Mouse (Mus musculus) heart, adult 11 months (tissue): ENCODE results near the gene Zfp768.
A peak's percentile ranks its signal among the peaks of the same experiment; 100 is the strongest.

Source experiments
- DNase-seq: peaks from one replicate; pipeline ENCODE4 v3.0.0; 2022

Zfp768 gene

GRCm38 (mm10) chr7:127355796-127356195, 10.4 kb upstream of the Zfp768 start:
- DNase-seq = no peak

- peak; percentile 75 for DNase-seq
These were observed 6.0 kb upstream of the Zfp768 start for GRCm38 (mm10) chr7:127351230-127352004.

GRCm38 (mm10) chr7:127346676-127347075, 1.3 kb upstream of the Zfp768 start:
- peak; percentile 93 for DNase-seq

- no peak for DNase-seq
These were observed 297 bp downstream of the Zfp768 start for GRCm38 (mm10) chr7:127345092-127345491.

DNA sequence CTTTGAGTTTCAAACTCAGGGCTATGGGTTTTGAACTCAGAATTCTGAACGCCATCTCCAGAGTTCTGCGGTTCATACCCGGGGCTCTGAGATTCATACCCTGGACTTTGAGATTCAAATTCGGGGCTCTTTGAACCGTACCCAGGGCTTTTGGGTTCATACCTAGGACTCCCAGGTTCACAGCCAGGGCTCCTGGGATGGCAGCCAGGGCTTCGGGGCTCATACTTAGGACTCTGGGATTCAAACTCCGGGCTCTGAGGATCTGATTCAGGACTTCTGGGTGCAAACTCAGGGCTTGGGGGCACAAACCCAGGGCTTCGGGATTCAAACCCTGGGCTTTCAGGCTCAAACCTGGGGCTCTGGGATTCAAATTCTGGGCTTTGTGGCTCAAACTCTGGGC, 1.0 kb downstream of the Zfp768 start:
- peak; percentile 90 for DNase-seq

DNA sequence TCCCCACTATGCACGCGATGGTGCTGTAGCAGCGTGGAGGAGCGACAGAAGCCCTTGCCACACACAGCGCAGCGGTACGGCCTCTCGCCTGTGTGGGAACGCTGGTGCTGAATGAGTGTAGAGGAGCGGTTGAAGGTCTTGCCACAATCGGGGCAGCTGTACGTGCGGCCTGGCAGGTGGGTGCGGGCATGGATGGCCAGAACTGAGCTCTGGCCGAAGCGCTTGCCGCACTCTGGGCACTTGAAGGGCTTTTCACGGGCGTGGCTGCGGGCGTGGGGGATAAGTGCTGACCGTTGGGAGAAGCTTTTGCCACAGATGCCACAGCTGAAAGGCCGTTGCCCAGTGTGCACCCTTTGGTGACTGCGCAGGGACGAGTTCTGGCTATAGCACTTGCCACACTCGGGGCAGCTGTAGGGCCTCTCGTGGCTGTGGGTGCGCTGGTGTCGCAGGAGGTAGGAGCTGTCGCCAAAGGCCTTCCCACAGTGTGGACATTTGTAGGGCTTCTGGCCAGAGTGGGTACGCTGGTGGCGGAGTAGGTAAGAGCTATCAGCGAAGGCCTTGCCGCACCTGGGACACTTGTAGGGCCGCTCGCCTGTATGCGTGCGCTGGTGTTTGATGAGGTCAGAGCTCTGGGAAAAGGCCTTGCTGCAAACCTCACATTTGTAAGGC, 1.9 kb downstream of the Zfp768 start:
- DNase-seq = peak; percentile 92

DNA sequence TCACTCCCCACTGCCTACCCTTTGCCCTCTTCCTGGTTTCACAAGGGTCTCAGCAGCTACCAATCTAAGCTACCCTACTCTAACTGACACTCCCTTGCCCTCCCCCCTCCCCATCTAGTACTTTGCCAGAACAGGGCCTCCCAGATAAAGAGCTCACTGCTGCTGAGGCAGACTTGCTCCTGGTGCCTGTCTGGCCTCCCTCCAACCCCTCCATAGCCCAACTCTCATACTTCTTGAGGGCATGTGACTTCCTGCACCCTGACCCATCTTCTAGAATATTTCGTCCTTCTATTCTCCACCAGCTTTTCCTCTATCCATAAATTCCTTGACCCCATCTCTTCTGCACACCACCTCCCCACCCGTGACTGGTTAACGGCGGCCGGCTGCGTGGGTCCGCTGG, 2.5 kb downstream of the Zfp768 start:
- DNase-seq = no peak

DNA sequence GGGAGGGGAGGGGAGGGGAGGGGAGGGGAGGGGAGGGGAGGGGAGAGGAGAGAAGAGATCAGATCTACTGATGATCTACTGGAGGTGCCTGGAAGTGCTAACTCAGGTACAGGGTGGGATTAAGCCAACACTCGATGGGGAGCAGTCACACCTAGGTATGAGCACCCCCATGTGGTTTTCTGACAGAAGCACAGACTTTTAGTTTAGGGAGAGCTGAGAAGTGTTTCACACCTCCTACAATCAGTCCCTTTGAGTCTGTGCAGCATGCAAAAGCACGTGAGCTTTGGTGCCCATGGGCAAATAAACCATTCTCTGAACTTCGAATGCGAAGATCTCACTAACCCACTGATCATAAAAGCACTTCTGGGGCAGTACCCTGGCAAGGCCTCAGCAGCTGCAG, 3.1 kb downstream of the Zfp768 start:
- peak; percentile 84 for DNase-seq

- DNase-seq = peak; percentile 77
These were observed 3.5 kb downstream of the Zfp768 start for GRCm38 (mm10) chr7:127341861-127342260.

- DNase-seq = peak; percentile 81
These were observed 4.0 kb downstream of the Zfp768 start for GRCm38 (mm10) chr7:127341356-127341755.

- no peak for DNase-seq
These were observed 7.8 kb downstream of the Zfp768 start for GRCm38 (mm10) chr7:127337636-127338035.

- no peak for DNase-seq
These were observed 9.8 kb downstream of the Zfp768 start for GRCm38 (mm10) chr7:127335604-127336003.

DNA sequence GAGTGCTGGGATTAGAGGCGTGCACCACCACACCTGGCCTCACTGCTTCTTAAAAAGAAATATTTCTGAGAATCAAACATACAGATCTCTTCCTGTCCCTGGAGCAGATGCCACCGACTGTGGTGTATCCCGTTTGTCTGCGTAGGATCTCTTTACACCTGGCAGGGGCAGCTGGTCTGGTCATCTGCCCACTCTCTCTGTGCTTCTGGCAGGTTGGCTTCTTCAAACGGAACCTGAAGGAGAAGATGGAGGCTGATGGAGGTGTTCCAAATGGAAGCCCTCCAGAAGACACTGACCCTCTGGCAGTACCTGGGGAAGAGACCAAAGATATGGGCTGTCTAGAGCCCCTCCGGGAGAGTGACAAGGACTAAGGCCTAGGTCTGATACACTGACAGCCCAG, 12.1 kb downstream of the Zfp768 start:
- DNase-seq = peak; percentile 69

DNA sequence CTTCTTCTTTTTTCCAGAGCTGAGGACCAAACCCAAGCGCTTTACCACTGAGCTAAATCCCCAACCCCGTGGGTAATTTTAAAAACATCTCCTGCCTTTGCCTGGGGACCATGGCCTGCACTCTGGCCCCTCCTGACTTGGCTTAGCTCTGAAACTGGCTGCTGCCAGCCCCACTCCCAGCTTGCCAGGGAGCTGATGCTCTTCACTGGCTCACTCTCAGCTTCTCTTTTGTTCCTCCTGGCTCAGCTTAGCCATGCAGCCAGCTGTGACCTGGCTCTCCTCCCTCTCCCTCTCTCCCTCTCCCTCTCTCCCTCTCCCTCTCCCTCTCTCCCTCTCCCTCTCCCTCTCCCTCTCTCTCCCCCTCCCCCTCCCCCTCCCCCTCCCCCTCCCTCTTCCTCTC, 18.7 kb downstream of the Zfp768 start:
- peak; percentile 96 for DNase-seq

- DNase-seq = no peak
These were observed 19.8 kb downstream of the Zfp768 start for GRCm38 (mm10) chr7:127325550-127325949.

DNA sequence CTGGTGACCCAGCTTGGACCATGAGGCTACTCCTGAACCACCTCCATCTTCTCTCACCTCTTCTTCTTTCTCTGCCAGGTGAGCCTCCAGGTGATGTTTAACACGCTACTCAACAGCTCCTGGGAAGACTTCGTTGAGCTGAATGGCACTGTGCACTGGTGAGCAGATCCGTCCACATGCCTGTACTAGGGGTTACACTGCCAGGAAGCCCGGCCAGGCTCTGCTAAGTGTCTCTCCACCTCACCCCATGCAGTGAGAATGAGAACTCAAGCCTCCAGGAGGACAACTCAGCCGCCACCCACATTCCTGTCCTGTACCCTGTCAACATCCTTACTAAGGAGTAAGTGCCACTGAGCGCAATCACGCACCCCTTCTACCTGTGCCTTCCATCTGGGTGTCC, 20.4 kb downstream of the Zfp768 start:
- DNase-seq = no peak

DNA sequence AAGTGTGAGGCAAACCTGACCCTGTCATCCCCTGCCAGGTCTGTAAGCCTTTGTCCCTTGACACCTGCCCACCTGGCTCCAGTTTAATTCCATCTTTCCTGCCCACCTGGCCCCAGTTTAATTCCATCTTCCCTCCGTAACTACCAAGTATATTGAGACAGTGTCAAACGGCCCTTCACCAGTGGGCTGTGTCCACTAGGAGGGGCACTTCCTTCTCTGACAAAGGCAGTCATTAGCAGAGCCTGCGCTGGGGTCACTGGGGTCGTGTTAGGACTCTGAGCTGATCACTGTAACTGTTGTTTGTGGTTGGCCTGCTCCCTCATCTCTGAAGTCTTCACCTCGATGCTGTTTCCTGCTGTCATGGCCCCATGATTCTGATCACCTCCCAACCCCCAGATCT, 23.3 kb downstream of the Zfp768 start:
- no peak for DNase-seq

GRCm38 (mm10) chr7:127321106-127321505, 24.3 kb downstream of the Zfp768 start:
- no peak for DNase-seq

GRCm38 (mm10) chr7:127313912-127314311, 31.5 kb downstream of the Zfp768 start:
- DNase-seq = peak; percentile 91

DNA sequence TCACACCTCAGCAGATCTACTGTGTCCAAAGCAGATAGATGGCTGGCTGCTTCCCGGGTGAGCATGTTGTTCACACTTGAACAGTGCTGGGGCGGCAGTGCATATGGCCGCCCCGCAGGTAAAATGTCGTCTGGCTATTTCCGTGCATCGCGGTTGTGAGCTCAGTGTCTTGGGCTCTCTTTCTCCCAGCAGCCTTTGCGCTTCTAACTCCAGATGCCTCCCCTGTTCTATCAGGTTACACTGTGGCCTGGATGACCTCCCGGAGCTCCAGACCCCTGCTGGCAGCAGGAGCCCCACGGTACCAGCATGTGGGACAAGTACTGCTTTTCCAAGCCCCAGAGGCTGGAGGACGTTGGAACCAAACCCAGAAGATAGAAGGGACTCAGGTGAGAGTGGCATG, 35.4 kb downstream of the Zfp768 start:
- no peak for DNase-seq

- no peak for DNase-seq
These were observed 36.5 kb downstream of the Zfp768 start for GRCm38 (mm10) chr7:127308887-127309286.

- DNase-seq = no peak
These were observed 37.0 kb downstream of the Zfp768 start for GRCm38 (mm10) chr7:127308431-127308830.

DNA sequence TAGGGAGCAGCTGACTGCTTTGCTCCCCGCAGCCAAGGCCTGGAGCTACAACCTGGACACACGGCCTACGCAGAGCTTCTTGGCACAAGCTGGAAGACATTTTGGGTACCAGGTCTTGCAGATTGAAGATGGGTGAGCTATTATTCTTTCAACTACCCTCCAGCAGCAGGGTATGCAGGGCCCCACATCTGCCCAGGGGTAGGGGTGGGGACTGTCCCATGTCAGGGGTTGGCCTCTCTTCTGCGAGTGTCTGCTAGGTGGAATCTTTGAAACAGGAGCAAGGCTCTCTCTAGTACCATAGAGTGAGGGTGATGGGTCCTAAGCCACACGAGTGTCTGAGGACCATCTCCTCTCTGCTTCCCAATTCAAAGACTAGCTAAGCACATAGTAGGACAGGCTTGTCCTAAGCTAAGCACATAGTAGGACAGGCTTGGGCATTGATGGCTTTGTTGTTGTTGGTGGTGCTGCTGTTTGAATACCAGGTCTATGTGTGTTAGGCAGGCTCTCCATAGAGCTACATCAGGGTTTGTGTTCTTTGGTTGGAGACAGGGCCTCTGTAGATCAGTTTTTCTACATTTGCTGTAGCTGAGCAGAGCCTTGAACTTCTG, 47.7 kb downstream of the Zfp768 start:
- DNase-seq = no peak
